Mouse (Mus musculus): ENCODE results near the gene Rnf187. TPM values are rescaled to one million over a fixed set of nuclear protein-coding genes. Genes with fewer than 3 reads are reported as not detected.
A peak's percentile ranks its signal among the peaks of the same experiment; 100 is the strongest.

Gene Rnf187
- total and polyA plus RNA-seq, 3 experiments: 185 to 195 (median 188) TPM

- TF ChIP-seq TBP (conservative IDR thresholded peaks at IDR 0.05; ENCODE audit: low read depth, low read length) (0 out of 2 replicates have a peak, but pooled peaks have one; percentile 34), ZNF384 (IDR thresholded peaks at IDR 0.05; ENCODE audit: low read depth, low read length) (peak; percentile 95), RAD21 (IDR thresholded peaks at IDR 0.05; ENCODE audit: low read depth, low read length) (no peak)
- DNase-seq (ENCODE audit: extremely low read depth): peak; percentile 81
- Histone ChIP-seq H3K4me1 (ENCODE audit: control insufficient read depth in 1 of 2, insufficient read depth in 2 of 2) (peaks cover 9 to 32% of the 10 kb centered on the region in 2 experiments), H3K9ac (ENCODE audit: insufficient read depth, low read depth) (no peak overlapping the region), H3K36me3 (replicated peaks in 1 of 2; ENCODE audit: control insufficient read depth in 1 of 2, insufficient read depth in 1 of 2, low read length in 1 of 2) (peaks cover 16 to 24% of the 10 kb centered on the region in 2 experiments), H3K9me3 (replicated peaks; ENCODE audit: low read length) (no peaks in the 10 kb centered on the region), H3K27ac (ENCODE audit: insufficient read depth, low read depth) (no peak overlapping the region), H3K4me3 (replicated peaks in 1 of 3; ENCODE audit: low read depth in 2 of 3, low read length in 2 of 3, poor library complexity in 1 of 3) (peak overlapping the region in 1 of 3 experiments; percentile 82), H3K27me3 (replicated peaks) (peaks cover 12% of the 10 kb centered on the region), H3K79me2 (replicated peaks; ENCODE audit: control insufficient read depth, extremely low read depth, insufficient read depth, poor library complexity, severe bottlenecking) (peaks cover 4% of the 10 kb centered on the region; the same call in 1 of the 2 replicates), H3K4me2 (ENCODE audit: insufficient read depth, low read depth, poor library complexity, severe bottlenecking) (0 out of 2 replicates have a peak overlapping the region, but pooled peaks have one; percentile 32)
- in situ Hi-C loops (cut with MboI; ENCODE audit: low pct_ligation_motif_present, low pct_unique_long_range_greater_than_20kb, low sequenced_read_pairs) (no loop called here), dilution Hi-C loops (cut with MboI; ENCODE audit: extremely low pct_ligation_motif_present, extremely low pct_unique_long_range_greater_than_20kb, low sequenced_read_pairs) (no loop called here)
Measured at GRCm38 (mm10) chr11:58904838-58905237, 33.9 kb downstream of the Rnf187 start.

- in situ Hi-C loops (cut with MboI; ENCODE audit: low pct_ligation_motif_present, low pct_unique_long_range_greater_than_20kb, low sequenced_read_pairs): no loop called here
- peaks cover 16 to 26% of the 10 kb centered on the region in 2 experiments for H3K36me3 ChIP-seq (replicated peaks in 1 of 2; ENCODE audit: control insufficient read depth in 1 of 2, insufficient read depth in 1 of 2, low read length in 1 of 2)
- H3K9ac ChIP-seq (ENCODE audit: insufficient read depth, low read depth): peak overlapping the region; percentile 55; the same call in 1 of the 2 replicates
- DNase-seq (ENCODE audit: extremely low read depth): no peak
- TF ChIP-seq PAX5 (IDR thresholded peaks at IDR 0.05; ENCODE audit: low read length): no peak
- TF ChIP-seq POLR2AphosphoS2 (IDR thresholded peaks at IDR 0.05; ENCODE audit: low read depth, low read length): no peak
- TF ChIP-seq ETS1 (conservative IDR thresholded peaks at IDR 0.05; ENCODE audit: low read depth, low read length): no peak
- TF ChIP-seq CHD1 (IDR thresholded peaks at IDR 0.05; ENCODE audit: low read depth, low read length): peak; percentile 28; the same call in 1 of the 2 replicates
- TF ChIP-seq TCF12 (IDR thresholded peaks at IDR 0.05; ENCODE audit: low read depth, low read length): no peak; the same call in 1 of the 2 replicates
- peak; percentile 81; the same call in 1 of the 2 replicates for TF ChIP-seq MXI1 (IDR thresholded peaks at IDR 0.05; ENCODE audit: low read depth, low read length)
- no peak for TF ChIP-seq POLR2A (IDR thresholded peaks at IDR 0.05; ENCODE audit: low read depth, low read length)
- no peak for TF ChIP-seq RCOR1 (conservative IDR thresholded peaks at IDR 0.05; ENCODE audit: low read depth, low read length)
- TF ChIP-seq MAZ (IDR thresholded peaks at IDR 0.05; ENCODE audit: low read depth, low read length): no peak
- peak; percentile 81; the same call in 1 of the 2 replicates for TF ChIP-seq SIN3A (IDR thresholded peaks at IDR 0.05; ENCODE audit: low read length)
- TF ChIP-seq USF1 (IDR thresholded peaks at IDR 0.05; ENCODE audit: low read depth, low read length): no peak
- peaks cover 9% of the 10 kb centered on the region for H3K27me3 ChIP-seq (replicated peaks)
- peaks cover 9 to 32% of the 10 kb centered on the region in 2 experiments for H3K4me1 ChIP-seq (ENCODE audit: control insufficient read depth in 1 of 2, insufficient read depth in 2 of 2)
- H3K4me2 ChIP-seq (ENCODE audit: insufficient read depth, low read depth, poor library complexity, severe bottlenecking): peak overlapping the region; percentile 32; the same call in 1 of the 2 replicates
- dilution Hi-C loops (cut with MboI; ENCODE audit: extremely low pct_ligation_motif_present, extremely low pct_unique_long_range_greater_than_20kb, low sequenced_read_pairs): no loop called here
- no peak overlapping the region for H3K27ac ChIP-seq (ENCODE audit: insufficient read depth, low read depth)
- H3K4me3 ChIP-seq (replicated peaks in 1 of 3; ENCODE audit: low read depth in 2 of 3, low read length in 2 of 3, poor library complexity in 1 of 3): peak overlapping the region; percentile 62 to 82 (median 69)
- peaks cover 4% of the 10 kb centered on the region; the same call in 1 of the 2 replicates for H3K79me2 ChIP-seq (replicated peaks; ENCODE audit: control insufficient read depth, extremely low read depth, insufficient read depth, poor library complexity, severe bottlenecking)
- H3K9me3 ChIP-seq (replicated peaks; ENCODE audit: low read length): no peaks in the 10 kb centered on the region
Measured at GRCm38 (mm10) chr11:58904410-58904718, 34.4 kb downstream of the Rnf187 start.
